Mouse (Mus musculus): Measurements from ENCODE around the gene Pithd1. TPM values are rescaled to one million over a fixed set of nuclear protein-coding genes. Genes with fewer than 3 reads are reported as not detected.

Pithd1 gene
- total and polyA plus RNA-seq, 3 experiments = 62.8 to 77.7 TPM; not detected in 1

- peak; percentile 93 for TF ChIP-seq MXI1 (IDR thresholded peaks at IDR 0.05; ENCODE audit: low read depth, low read length)
- no peak for TF ChIP-seq ZKSCAN1 (IDR thresholded peaks at IDR 0.05; ENCODE audit: low read depth, low read length)
- no peak for TF ChIP-seq ZC3H11A (IDR thresholded peaks at IDR 0.05; ENCODE audit: low read depth, low read length)
- TF ChIP-seq TBP (IDR thresholded peaks at IDR 0.05; ENCODE audit: low read depth, low read length) = peak; percentile 13; the same call in 1 of the 2 replicates
- TF ChIP-seq USF1 (IDR thresholded peaks at IDR 0.05; ENCODE audit: low read depth, low read length) = peak; percentile 90
- TF ChIP-seq CHD2 (IDR thresholded peaks at IDR 0.05; ENCODE audit: low read length) = peak; percentile 76
- TF ChIP-seq NRF1 (IDR thresholded peaks at IDR 0.05; ENCODE audit: insufficient read depth, low read depth, low read length, poor library complexity, severe bottlenecking) = no peak
- TF ChIP-seq KAT2A (conservative IDR thresholded peaks at IDR 0.05; ENCODE audit: low read depth, low read length) = no peak
- TF ChIP-seq ETS1 (IDR thresholded peaks at IDR 0.05; ENCODE audit: low read depth, low read length) = no peak; the same call in 1 of the 2 replicates
- peak; percentile 82 for TF ChIP-seq BHLHE40 (IDR thresholded peaks at IDR 0.05; ENCODE audit: borderline replicate concordance, low read depth, low read length)
Observed at GRCm38 (mm10) chr4:135926195-135926808, 60.8 kb downstream of the Pithd1 start (continued).

Other genes with a start within 250 kb of the Pithd1 start
- not detected in 2 replicates for gene Myom3, start 227.5 kb downstream of the Pithd1 start, total RNA-seq (2012; rRNA removed)
- not detected for gene Myom3, start 227.5 kb downstream of the Pithd1 start, polyA plus RNA-seq (2012; ENCODE audit: insufficient read depth in 1 of 2, insufficient read length in 2 of 2, low read depth in 1 of 2, low replicate concordance in 2 of 2, missing spikeins in 1 of 2)
- gene Srsf10, start 131.5 kb downstream of the Pithd1 start, total RNA-seq (2012; rRNA removed) = 129 and 142 TPM in 2 replicates
- 100 to 1,000 TPM; 222 to 361 TPM for gene Srsf10, start 131.5 kb downstream of the Pithd1 start, polyA plus RNA-seq (2012; ENCODE audit: insufficient read depth in 1 of 2, insufficient read length in 2 of 2, low read depth in 1 of 2, low replicate concordance in 2 of 2, missing spikeins in 1 of 2)
- gene Pnrc2, start 113.4 kb downstream of the Pithd1 start, total RNA-seq (2012; rRNA removed) = 49.8 and 50.7 TPM in 2 replicates
- gene Pnrc2, start 113.4 kb downstream of the Pithd1 start, polyA plus RNA-seq (2012; ENCODE audit: insufficient read depth in 1 of 2, insufficient read length in 2 of 2, low read depth in 1 of 2, low replicate concordance in 2 of 2, missing spikeins in 1 of 2) = 10 to 100 TPM; 48.0 to 76.3 TPM
- gene Cnr2, start 91.9 kb downstream of the Pithd1 start, total RNA-seq (2012; rRNA removed) = 9.8 and 10.2 TPM in 2 replicates
- 1 to 10 TPM in 1 of 2 experiments, not detected in 1; 6.8 TPM for gene Cnr2, start 91.9 kb downstream of the Pithd1 start, polyA plus RNA-seq (2012; ENCODE audit: insufficient read depth in 1 of 2, insufficient read length in 2 of 2, low read depth in 1 of 2, low replicate concordance in 2 of 2, missing spikeins in 1 of 2)
- 26.8 and 33.7 TPM in 2 replicates for gene Fuca1, start 66.5 kb downstream of the Pithd1 start, total RNA-seq (2012; rRNA removed)
- 10 to 100 TPM in 1 of 2 experiments, not detected in 1; 48.6 TPM for gene Fuca1, start 66.5 kb downstream of the Pithd1 start, polyA plus RNA-seq (2012; ENCODE audit: insufficient read depth in 1 of 2, insufficient read length in 2 of 2, low read depth in 1 of 2, low replicate concordance in 2 of 2, missing spikeins in 1 of 2)
- 48.5 and 48.7 TPM in 2 replicates for gene Hmgcl, start 40.8 kb downstream of the Pithd1 start, total RNA-seq (2012; rRNA removed)
- gene Hmgcl, start 40.8 kb downstream of the Pithd1 start, polyA plus RNA-seq (2012; ENCODE audit: insufficient read depth in 1 of 2, insufficient read length in 2 of 2, low read depth in 1 of 2, low replicate concordance in 2 of 2, missing spikeins in 1 of 2) = 10 to 100 TPM in 1 of 2 experiments, not detected in 1; 66.5 TPM
- 23.3 and 24.5 TPM in 2 replicates for gene Gale, start 23.5 kb downstream of the Pithd1 start, total RNA-seq (2012; rRNA removed)
- 10 to 100 TPM in 1 of 2 experiments, not detected in 1; 31.2 TPM for gene Gale, start 23.5 kb downstream of the Pithd1 start, polyA plus RNA-seq (2012; ENCODE audit: insufficient read depth in 1 of 2, insufficient read length in 2 of 2, low read depth in 1 of 2, low replicate concordance in 2 of 2, missing spikeins in 1 of 2)
- gene Lypla2, start 14.6 kb downstream of the Pithd1 start, total RNA-seq (2012; rRNA removed) = 53.8 and 65.1 TPM in 2 replicates
- gene Lypla2, start 14.6 kb downstream of the Pithd1 start, polyA plus RNA-seq (2012; ENCODE audit: insufficient read depth in 1 of 2, insufficient read length in 2 of 2, low read depth in 1 of 2, low replicate concordance in 2 of 2, missing spikeins in 1 of 2) = 10 to 100 TPM in 1 of 2 experiments, not detected in 1; 95.6 TPM
- 30.9 and 34.1 TPM in 2 replicates for gene Eloa, start 34.5 kb upstream of the Pithd1 start, total RNA-seq (2012; rRNA removed)
- gene Eloa, start 34.5 kb upstream of the Pithd1 start, polyA plus RNA-seq (2012; ENCODE audit: insufficient read depth in 1 of 2, insufficient read length in 2 of 2, low read depth in 1 of 2, low replicate concordance in 2 of 2, missing spikeins in 1 of 2) = 10 to 100 TPM; 30.8 to 41.4 TPM
- gene Rpl11, start 66.2 kb upstream of the Pithd1 start, total RNA-seq (2012; rRNA removed) = 2,589 and 2,603 TPM in 2 replicates
- gene Rpl11, start 66.2 kb upstream of the Pithd1 start, polyA plus RNA-seq (2012; ENCODE audit: insufficient read depth in 1 of 2, insufficient read length in 2 of 2, low read depth in 1 of 2, low replicate concordance in 2 of 2, missing spikeins in 1 of 2) = 1,000 to 10,000 TPM in 1 of 2 experiments, not detected in 1; 2,003 TPM
- 0.16 and 0.27 TPM in 2 replicates for gene Id3, start 156.2 kb upstream of the Pithd1 start, total RNA-seq (2012; rRNA removed)
- under 1 TPM in 1 of 2 experiments, not detected in 1; 0.17 TPM for gene Id3, start 156.2 kb upstream of the Pithd1 start, polyA plus RNA-seq (2012; ENCODE audit: insufficient read depth in 1 of 2, insufficient read length in 2 of 2, low read depth in 1 of 2, low replicate concordance in 2 of 2, missing spikeins in 1 of 2)
- 11.2 and 12.3 TPM in 2 replicates for gene E2f2, start 185.1 kb upstream of the Pithd1 start, total RNA-seq (2012; rRNA removed)
- gene E2f2, start 185.1 kb upstream of the Pithd1 start, polyA plus RNA-seq (2012; ENCODE audit: insufficient read depth in 1 of 2, insufficient read length in 2 of 2, low read depth in 1 of 2, low replicate concordance in 2 of 2, missing spikeins in 1 of 2) = 10 to 100 TPM in 1 of 2 experiments, not detected in 1; 25.4 TPM
- 0.03 and 0.04 TPM in 2 replicates for gene Asap3, start 219.1 kb upstream of the Pithd1 start, total RNA-seq (2012; rRNA removed)
- gene Asap3, start 219.1 kb upstream of the Pithd1 start, polyA plus RNA-seq (2012; ENCODE audit: insufficient read depth in 1 of 2, insufficient read length in 2 of 2, low read depth in 1 of 2, low replicate concordance in 2 of 2, missing spikeins in 1 of 2) = under 1 TPM in 1 of 2 experiments, not detected in 1; 0.33 TPM